Mouse (Mus musculus): ENCODE data around the gene P2ry1. TPM values are rescaled to one million over a fixed set of nuclear protein-coding genes. Genes with fewer than 3 reads are reported as not detected.

Gene P2ry1
- total RNA-seq (2018; cell fraction: chromatin; rRNA removed): 1 to 10 TPM in 13 of 26 experiments, under 1 TPM in 12, not detected in 1; 0.26 to 5.4 (median 1.1) TPM
- 1 to 10 TPM in 14 of 26 experiments, under 1 TPM in 12; 0.32 to 5.4 (median 1.5) TPM for total RNA-seq (2018; cell fraction: cytosol; rRNA removed)
- total RNA-seq (2018; cell fraction: nucleus; rRNA removed): 1 to 10 TPM in 16 of 26 experiments, under 1 TPM in 10; 0.42 to 8.3 (median 1.3) TPM
- polyA plus RNA-seq (2018): 2.5 to 3.1 TPM (median 2.5 TPM) in 3 replicates

- Histone ChIP-seq H3K4me3 (ENCODE audit: inconsistent target) (peak within 1 kb of the TSS; percentile 67), H3K27ac (peak within 1 kb of the TSS; percentile 49), H3K79me2 (ENCODE audit: inconsistent target) (peaks cover 11% of the 10 kb centered on the region; the same call in 1 of the 2 replicates), H3K36me3 (ENCODE audit: inconsistent target) (no peaks in the 10 kb centered on the region)
- 1% methylated on average over 90 of the region's 90 CpGs for WGBS (ENCODE audit: missing documents)
Measured at GRCm38 (mm10) chr3:61002587-61003501, at the start of gene P2ry1. Gene P2ry1 (plus strand): TSS chr3:61002795.

GRCm38 (mm10) chr3:60953199-60953736 lies 49.3 kb upstream of the P2ry1 start:
- no peaks in the 10 kb centered on the region for H3K79me2 ChIP-seq (ENCODE audit: inconsistent target)
- 72% methylated on average over 5 of the region's 5 CpGs for WGBS (ENCODE audit: missing documents)
- no peak overlapping the region for H3K4me3 ChIP-seq (ENCODE audit: inconsistent target)
- no peak overlapping the region for H3K27ac ChIP-seq
- H3K36me3 ChIP-seq (ENCODE audit: inconsistent target): no peaks in the 10 kb centered on the region

- WGBS (ENCODE audit: missing documents): 55% methylated on average over 2 of the region's 2 CpGs
- no peaks in the 10 kb centered on the region for H3K79me2 ChIP-seq (ENCODE audit: inconsistent target)
- H3K4me3 ChIP-seq (ENCODE audit: inconsistent target): no peak overlapping the region
- no peak overlapping the region for H3K27ac ChIP-seq
- H3K36me3 ChIP-seq (ENCODE audit: inconsistent target): no peaks in the 10 kb centered on the region
Measured at GRCm38 (mm10) chr3:60954073-60954472, 48.5 kb upstream of the P2ry1 start.

GRCm38 (mm10) chr3:60958769-60959168 lies 43.8 kb upstream of the P2ry1 start:
- H3K36me3 ChIP-seq (ENCODE audit: inconsistent target): no peaks in the 10 kb centered on the region
- no peaks in the 10 kb centered on the region for H3K79me2 ChIP-seq (ENCODE audit: inconsistent target)
- no peak overlapping the region for H3K4me3 ChIP-seq (ENCODE audit: inconsistent target)
- H3K27ac ChIP-seq: no peak overlapping the region
- WGBS (ENCODE audit: missing documents): 95% methylated on average over 2 of the region's 2 CpGs

GRCm38 (mm10) chr3:60965137-60965536 lies 37.5 kb upstream of the P2ry1 start:
- Histone ChIP-seq H3K36me3 (ENCODE audit: inconsistent target) (no peaks in the 10 kb centered on the region), H3K27ac (no peak overlapping the region), H3K79me2 (ENCODE audit: inconsistent target) (no peaks in the 10 kb centered on the region), H3K4me3 (ENCODE audit: inconsistent target) (no peak overlapping the region)
- WGBS (ENCODE audit: missing documents): 54% methylated on average over 2 of the region's 2 CpGs

GRCm38 (mm10) chr3:60974944-60975343 lies 27.7 kb upstream of the P2ry1 start:
- no peaks in the 10 kb centered on the region for H3K79me2 ChIP-seq (ENCODE audit: inconsistent target)
- H3K27ac ChIP-seq: no peak overlapping the region
- H3K36me3 ChIP-seq (ENCODE audit: inconsistent target): no peaks in the 10 kb centered on the region
- 56% methylated on average over 1 of the region's 1 CpGs for WGBS (ENCODE audit: missing documents)
- no peak overlapping the region for H3K4me3 ChIP-seq (ENCODE audit: inconsistent target)

GRCm38 (mm10) chr3:60982109-60982508 lies 20.5 kb upstream of the P2ry1 start:
- Histone ChIP-seq H3K27ac (no peak overlapping the region), H3K79me2 (ENCODE audit: inconsistent target) (no peaks in the 10 kb centered on the region), H3K36me3 (ENCODE audit: inconsistent target) (no peaks in the 10 kb centered on the region), H3K4me3 (ENCODE audit: inconsistent target) (no peak overlapping the region)
- 57% methylated on average over 3 of the region's 3 CpGs for WGBS (ENCODE audit: missing documents)

GRCm38 (mm10) chr3:60998064-60998463 lies 4.5 kb upstream of the P2ry1 start:
- Histone ChIP-seq H3K79me2 (ENCODE audit: inconsistent target) (no peaks in the 10 kb centered on the region), H3K27ac (no peak overlapping the region), H3K4me3 (ENCODE audit: inconsistent target) (no peak overlapping the region), H3K36me3 (ENCODE audit: inconsistent target) (no peaks in the 10 kb centered on the region)
- 83% methylated on average over 3 of the region's 3 CpGs for WGBS (ENCODE audit: missing documents)

- Histone ChIP-seq H3K79me2 (ENCODE audit: inconsistent target) (peaks cover 7% of the 10 kb centered on the region; the same call in 1 of the 2 replicates), H3K4me3 (ENCODE audit: inconsistent target) (no peak overlapping the region), H3K27ac (no peak overlapping the region)
Measured at GRCm38 (mm10) chr3:60999715-61000114, 2.9 kb upstream of the P2ry1 start.

GRCm38 (mm10) chr3:61000747-61001146 lies 1.8 kb upstream of the P2ry1 start:
- Histone ChIP-seq H3K27ac (no peak overlapping the region), H3K36me3 (ENCODE audit: inconsistent target) (no peaks in the 10 kb centered on the region), H3K79me2 (ENCODE audit: inconsistent target) (peaks cover 11% of the 10 kb centered on the region; the same call in 1 of the 2 replicates), H3K4me3 (ENCODE audit: inconsistent target) (no peak overlapping the region)
- 84% methylated on average over 4 of the region's 4 CpGs for WGBS (ENCODE audit: missing documents)

More at GRCm38 (mm10) chr3:60999715-61000114, 2.9 kb upstream of the P2ry1 start:
- H3K36me3 ChIP-seq (ENCODE audit: inconsistent target): no peaks in the 10 kb centered on the region

GRCm38 (mm10) chr3:61001852-61002586 lies 576 bp upstream of the P2ry1 start:
- WGBS (ENCODE audit: missing documents): 9% methylated on average over 20 of the region's 20 CpGs
- Histone ChIP-seq H3K79me2 (ENCODE audit: inconsistent target) (peaks cover 11% of the 10 kb centered on the region; the same call in 1 of the 2 replicates), H3K4me3 (ENCODE audit: inconsistent target) (peak overlapping the region; percentile 67), H3K27ac (0 out of 2 replicates have a peak overlapping the region, but pooled peaks have one; percentile 13), H3K36me3 (ENCODE audit: inconsistent target) (no peaks in the 10 kb centered on the region)

- no peaks in the 10 kb centered on the region for H3K36me3 ChIP-seq (ENCODE audit: inconsistent target)
- no peak overlapping the region for H3K27ac ChIP-seq
- WGBS (ENCODE audit: missing documents): 100% methylated on average over 1 of the region's 1 CpGs
- H3K79me2 ChIP-seq (ENCODE audit: inconsistent target): peaks cover 11% of the 10 kb centered on the region; the same call in 1 of the 2 replicates
- H3K4me3 ChIP-seq (ENCODE audit: inconsistent target): no peak overlapping the region
Measured at GRCm38 (mm10) chr3:61004611-61005010, 2.0 kb downstream of the P2ry1 start.

GRCm38 (mm10) chr3:61011660-61012059 lies 9.1 kb downstream of the P2ry1 start:
- no peak overlapping the region for H3K27ac ChIP-seq
- no peaks in the 10 kb centered on the region for H3K36me3 ChIP-seq (ENCODE audit: inconsistent target)
- H3K4me3 ChIP-seq (ENCODE audit: inconsistent target): no peak overlapping the region
- H3K79me2 ChIP-seq (ENCODE audit: inconsistent target): no peaks in the 10 kb centered on the region
- 92% methylated on average over 5 of the region's 5 CpGs for WGBS (ENCODE audit: missing documents)

GRCm38 (mm10) chr3:61012550-61012949 lies 10.0 kb downstream of the P2ry1 start:
- Histone ChIP-seq H3K79me2 (ENCODE audit: inconsistent target) (no peaks in the 10 kb centered on the region), H3K27ac (no peak overlapping the region), H3K36me3 (ENCODE audit: inconsistent target) (no peaks in the 10 kb centered on the region), H3K4me3 (ENCODE audit: inconsistent target) (no peak overlapping the region)
